Mouse (Mus musculus) limb, embryonic 11.5 days (tissue): ENCODE data around the gene Smtnl1. TPM values are rescaled to one million over a fixed set of nuclear protein-coding genes. Genes with fewer than 3 reads are reported as not detected.

Experiments
- ATAC-seq: fragments of 200-750 bp; cut with Nextera tagmentation; 2 replicates; pipeline ENCODE4 v1.8.0; 2017; ENCODE audit warnings: low read depth; ENCODE audit not compliant: insufficient number of reproducible peaks, low FRiP score, low TSS enrichment
- DNase-seq: peaks from one replicate; pipeline ENCODE4 v3.0.0-alpha.2; 2015; ENCODE audit warnings: low spot score
- H3K27ac ChIP-seq: fragments of 300-500 bp; sonication (generic); replicated peaks from 2 replicates; pipeline ENCODE4 v1.5.1; 2014; ENCODE audit warnings: low read depth, mild to moderate bottlenecking, low read length
- H3K27me3 ChIP-seq: fragments of 300-500 bp; sonication (generic); 2 replicates; pipeline ENCODE4 v1.6.1; 2014; ENCODE audit warnings: mild to moderate bottlenecking, low read length, mixed read lengths; ENCODE audit not compliant: control insufficient read depth, insufficient read depth
- H3K36me3 ChIP-seq: fragments of 300-500 bp; sonication (generic); 2 replicates; pipeline ENCODE4 v1.6.1; 2014; ENCODE audit warnings: mild to moderate bottlenecking, low read length, moderate library complexity, mixed read lengths; ENCODE audit not compliant: control insufficient read depth, insufficient read depth
- H3K4me1 ChIP-seq: fragments of 300-500 bp; sonication (generic); 2 replicates; pipeline ENCODE4 v1.6.1; 2014; ENCODE audit warnings: low read length, mixed read lengths; ENCODE audit not compliant: control insufficient read depth, insufficient read depth
- H3K4me2 ChIP-seq: fragments of 300-500 bp; sonication (generic); 2 replicates; pipeline ENCODE4 v1.6.1; 2014; ENCODE audit warnings: low read depth, mild to moderate bottlenecking, moderate library complexity; ENCODE audit not compliant: severe bottlenecking
- H3K4me3 ChIP-seq: fragments of 300-500 bp; sonication (generic); 2 replicates; pipeline ENCODE4 v1.5.1; 2014; ENCODE audit warnings: low read depth, low read length
- H3K9ac ChIP-seq: fragments of 300-500 bp; sonication (generic); 2 replicates; pipeline ENCODE4 v1.6.1; 2014; ENCODE audit warnings: mild to moderate bottlenecking, low read length
- H3K9me3 ChIP-seq: fragments of 300-500 bp; sonication (generic); 2 replicates; pipeline ENCODE4 v1.6.1; 2016; ENCODE audit warnings: low read length; ENCODE audit not compliant: control insufficient read depth
- WGBS: fragments of 180-500 bp; shearing (Covaris S2); extraction: QIAGEN DNeasy Blood & Tissue Kit; methylation state at CpG from one replicate; pipeline ENCODE4 v1.1.7; 2014; 5-methylcytosine and 5-hydroxymethylcytosine counted together
- polyA plus RNA-seq: library from polyadenylated mRNA; unstranded; fragments of >200 nt; fragmentation: Nextera tagmentation; extraction: Ambion mirVana; gene quantifications from 2 replicates; pipeline ENCODE4 v1.2.1, GENCODE M21; 2014

Gene Smtnl1
- polyA plus RNA-seq: 0.10 and 0.32 TPM in 2 replicates

DNA sequence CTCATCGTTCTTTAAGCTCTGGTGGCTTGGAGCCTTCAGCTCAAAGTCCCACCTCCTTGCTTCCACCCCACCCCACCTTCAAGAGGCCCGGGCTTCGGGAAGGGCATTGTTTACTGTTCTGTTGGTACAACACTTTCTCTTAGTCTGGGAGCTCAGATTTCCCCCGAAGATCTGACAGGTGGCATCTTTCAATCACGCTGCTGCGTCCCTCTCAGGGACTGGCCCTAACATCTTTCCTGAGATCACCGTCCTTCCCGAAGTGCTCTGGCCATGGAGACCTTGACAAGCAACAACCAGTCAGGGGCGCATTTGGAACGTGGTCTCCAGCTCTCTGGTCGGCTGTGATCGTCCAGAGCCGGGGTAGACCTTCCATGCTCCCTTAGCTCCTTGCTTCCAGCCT is at the start of gene Smtnl1:
Gene Smtnl1, minus strand, starts transcription at position 101 of the 400 bp plus-strand sequence.
- 66% methylated on average over 13 of the region's 13 CpGs for WGBS
- peaks cover 2% of the 10 kb centered on the region; the same call in 1 of the 2 replicates for H3K4me1 ChIP-seq
- no peaks in the 10 kb centered on the region for H3K27me3 ChIP-seq
- H3K36me3 ChIP-seq: no peaks in the 10 kb centered on the region
- ATAC-seq: no peak
- H3K4me2 ChIP-seq: no peak within 1 kb of the TSS
- no peak within 1 kb of the TSS for H3K27ac ChIP-seq
- H3K4me3 ChIP-seq: no peak within 1 kb of the TSS
- no peak within 1 kb of the TSS for H3K9ac ChIP-seq
- no peaks in the 10 kb centered on the region for H3K9me3 ChIP-seq
- no peak for DNase-seq

DNA sequence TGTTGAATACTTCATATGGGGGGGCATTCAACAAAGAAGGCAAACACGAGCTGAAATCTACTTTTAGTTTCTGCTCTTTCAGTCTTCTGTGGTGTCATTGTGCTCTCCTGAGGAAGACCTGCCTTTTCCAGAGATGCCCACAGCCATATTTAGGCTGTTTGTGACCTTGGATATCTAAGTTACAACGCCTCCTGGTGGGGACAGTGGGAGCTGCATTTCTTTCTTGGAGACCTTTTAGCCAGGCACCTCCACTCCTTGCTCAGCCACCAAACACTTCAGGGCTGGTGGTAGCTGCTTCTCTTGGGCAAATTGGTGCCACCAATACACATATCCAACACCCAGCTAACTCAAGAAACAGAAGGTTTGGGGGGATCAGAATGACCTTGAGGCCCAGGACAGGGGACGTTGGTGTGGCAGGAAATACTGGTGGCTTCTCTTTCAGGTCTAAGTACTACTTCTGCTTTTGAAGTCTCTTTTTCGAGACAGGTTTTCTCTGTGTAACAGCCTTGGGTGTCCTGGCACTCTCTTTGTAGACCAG is 48.2 kb upstream of the Smtnl1 start:
- peaks cover 74% of the 10 kb centered on the region for H3K27me3 ChIP-seq
- WGBS: 65% methylated on average over 4 of the region's 4 CpGs
- H3K9me3 ChIP-seq: no peaks in the 10 kb centered on the region
- no peaks in the 10 kb centered on the region for H3K36me3 ChIP-seq
- H3K9ac ChIP-seq: no peak overlapping the region
- ATAC-seq (no peak), DNase-seq (peak; percentile 56)
- H3K4me3 ChIP-seq: no peak overlapping the region
- no peak overlapping the region for H3K4me2 ChIP-seq
- no peak overlapping the region for H3K27ac ChIP-seq
- peaks cover 10% of the 10 kb centered on the region for H3K4me1 ChIP-seq

DNA sequence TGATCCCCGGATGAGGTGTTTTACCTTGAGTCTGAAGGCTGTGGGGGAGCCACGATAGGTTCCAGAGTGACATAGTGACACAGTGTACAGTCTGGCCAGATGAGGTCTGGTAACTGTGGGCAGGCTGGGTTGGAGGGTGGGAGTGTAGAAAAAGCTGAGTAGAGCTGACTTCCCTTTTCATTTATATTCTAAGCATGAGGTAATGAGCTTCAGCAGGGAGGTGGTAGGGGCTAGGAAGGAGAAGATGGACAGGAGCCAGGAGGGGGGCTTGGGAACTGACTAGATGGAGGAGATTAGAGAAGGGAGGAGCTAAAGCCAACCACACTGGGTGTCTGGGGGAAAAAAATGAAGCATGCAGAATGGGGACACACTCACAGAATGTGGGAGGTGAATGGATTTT is 46.5 kb upstream of the Smtnl1 start:
- Histone ChIP-seq H3K27ac (no peak overlapping the region), H3K27me3 (peaks cover 66% of the 10 kb centered on the region), H3K9ac (no peak overlapping the region), H3K4me2 (no peak overlapping the region), H3K36me3 (no peaks in the 10 kb centered on the region), H3K4me1 (peaks cover 10% of the 10 kb centered on the region), H3K9me3 (no peaks in the 10 kb centered on the region), H3K4me3 (no peak overlapping the region)
- ATAC-seq: no peak
- 71% methylated on average over 2 of the region's 2 CpGs for WGBS
- no peak for DNase-seq

GRCm38 (mm10) chr2:84868521-84868943 is 46.1 kb upstream of the Smtnl1 start:
- no peaks in the 10 kb centered on the region for H3K36me3 ChIP-seq
- H3K27ac ChIP-seq: no peak overlapping the region
- peaks cover 61% of the 10 kb centered on the region for H3K27me3 ChIP-seq
- DNase-seq (peak; percentile 78), ATAC-seq (no peak)
- H3K4me3 ChIP-seq: no peak overlapping the region
- H3K9ac ChIP-seq: no peak overlapping the region
- no peak overlapping the region for H3K4me2 ChIP-seq
- H3K9me3 ChIP-seq: no peaks in the 10 kb centered on the region
- peaks cover 10% of the 10 kb centered on the region for H3K4me1 ChIP-seq
- 12% methylated on average over 5 of the region's 5 CpGs for WGBS

DNA sequence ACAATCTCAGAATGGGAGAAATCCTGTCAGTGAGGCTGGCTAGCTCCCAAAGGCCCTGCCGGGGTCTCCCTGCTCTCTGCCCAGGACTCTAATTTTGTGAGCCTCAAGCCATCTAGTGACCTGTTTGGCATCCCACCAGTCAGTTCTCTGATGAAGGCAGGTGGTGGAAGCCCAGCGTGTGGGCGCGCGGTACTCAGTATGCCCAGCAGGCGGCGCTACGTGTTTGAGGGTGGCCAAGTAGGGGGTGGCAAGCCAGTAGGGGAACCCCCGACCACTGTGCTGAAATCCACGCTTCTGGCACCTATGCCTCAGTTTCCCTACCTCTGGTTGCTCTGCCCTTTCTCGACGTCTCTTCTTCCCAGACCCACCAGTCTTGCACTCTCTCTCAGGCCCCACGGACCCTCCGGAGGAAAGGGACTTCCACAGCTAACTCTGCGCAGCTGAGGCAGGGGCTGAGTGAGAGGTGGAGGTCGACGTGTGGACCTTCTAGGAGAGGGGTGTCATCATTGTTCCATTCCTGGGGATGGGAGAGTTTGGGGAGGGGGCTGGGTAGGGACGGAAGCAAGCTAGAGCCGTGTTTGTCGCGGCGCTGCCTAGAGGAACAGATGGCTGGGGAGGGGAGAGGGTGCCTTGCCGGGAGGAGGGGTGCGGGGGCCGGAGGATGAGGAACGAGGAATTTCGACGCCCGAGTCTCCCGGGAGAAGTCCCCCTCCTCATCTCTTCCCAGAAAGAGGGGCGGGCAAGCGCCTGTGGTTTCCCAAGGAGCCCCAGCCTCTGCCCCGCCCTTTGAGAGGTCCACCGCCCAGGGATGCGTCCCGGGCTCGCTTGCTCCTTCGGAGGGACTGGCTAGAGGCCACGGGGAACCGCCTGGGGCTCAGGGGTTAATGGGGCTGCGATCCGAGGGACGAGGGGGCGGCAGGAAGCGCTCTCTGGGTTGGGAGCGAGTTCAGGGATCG is 43.4 kb upstream of the Smtnl1 start:
- ATAC-seq (peak; percentile 40), DNase-seq (peak; percentile 82)
- H3K36me3 ChIP-seq: peaks cover 9% of the 10 kb centered on the region; the same call in 1 of the 2 replicates
- peak overlapping the region; percentile 61 for H3K4me2 ChIP-seq
- 1% methylated on average over 47 of the region's 47 CpGs for WGBS
- no peaks in the 10 kb centered on the region for H3K9me3 ChIP-seq
- peak overlapping the region; percentile 24; the same call in 1 of the 2 replicates for H3K9ac ChIP-seq
- no peak overlapping the region for H3K27ac ChIP-seq
- peaks cover 36% of the 10 kb centered on the region for H3K27me3 ChIP-seq
- H3K4me3 ChIP-seq: peak overlapping the region; percentile 23
- H3K4me1 ChIP-seq: peaks cover 6% of the 10 kb centered on the region; the same call in 1 of the 2 replicates

GRCm38 (mm10) chr2:84862231-84862630 is 39.8 kb upstream of the Smtnl1 start:
- Histone ChIP-seq H3K9ac (no peak overlapping the region), H3K27ac (no peak overlapping the region), H3K4me1 (peaks cover 6% of the 10 kb centered on the region; the same call in 1 of the 2 replicates), H3K4me3 (no peak overlapping the region), H3K27me3 (peaks cover 15% of the 10 kb centered on the region), H3K9me3 (no peaks in the 10 kb centered on the region), H3K4me2 (no peak overlapping the region), H3K36me3 (peaks cover 18% of the 10 kb centered on the region)
- DNase-seq (no peak), ATAC-seq (no peak)
- WGBS: 80% methylated on average over 3 of the region's 3 CpGs

DNA sequence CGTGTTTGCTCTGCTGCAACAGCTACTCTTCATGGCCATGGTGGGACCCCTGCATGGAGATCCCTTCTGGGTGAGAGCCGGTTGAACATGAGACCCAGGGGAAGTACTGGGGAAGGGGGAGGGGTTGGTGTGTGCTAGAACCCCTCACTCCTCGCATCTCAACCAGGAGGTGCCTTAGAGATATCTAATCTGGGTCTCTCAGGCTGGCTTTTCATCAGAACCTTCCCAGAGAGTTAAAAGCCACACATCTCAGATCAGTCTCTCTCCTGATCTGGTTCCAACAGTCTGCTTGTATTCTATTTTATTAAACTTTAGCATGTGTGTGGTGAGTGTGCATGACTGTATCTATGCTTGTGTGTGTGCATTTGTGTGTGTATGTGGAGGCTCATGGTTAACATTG is 39.0 kb upstream of the Smtnl1 start:
- Histone ChIP-seq H3K27me3 (peaks cover 7% of the 10 kb centered on the region), H3K4me3 (no peak overlapping the region), H3K9ac (no peak overlapping the region), H3K4me1 (peaks cover 6% of the 10 kb centered on the region; the same call in 1 of the 2 replicates), H3K36me3 (peaks cover 21% of the 10 kb centered on the region), H3K4me2 (no peak overlapping the region), H3K9me3 (no peaks in the 10 kb centered on the region), H3K27ac (no peak overlapping the region)
- no peak for ATAC-seq
- 86% methylated on average over 3 of the region's 3 CpGs for WGBS
- DNase-seq: no peak

- H3K4me2 ChIP-seq: no peak overlapping the region
- no peak overlapping the region for H3K4me3 ChIP-seq
- no peak for DNase-seq
- H3K9ac ChIP-seq: no peak overlapping the region
- no peaks in the 10 kb centered on the region for H3K27me3 ChIP-seq
- ATAC-seq: no peak
- H3K4me1 ChIP-seq: no peaks in the 10 kb centered on the region
- H3K27ac ChIP-seq: no peak overlapping the region
- H3K36me3 ChIP-seq: peaks cover 23% of the 10 kb centered on the region
- H3K9me3 ChIP-seq: no peaks in the 10 kb centered on the region
- 89% methylated on average over 7 of the region's 7 CpGs for WGBS
Measured at GRCm38 (mm10) chr2:84859991-84860780, 37.7 kb upstream of the Smtnl1 start.
